In the genomic region with DNA sequence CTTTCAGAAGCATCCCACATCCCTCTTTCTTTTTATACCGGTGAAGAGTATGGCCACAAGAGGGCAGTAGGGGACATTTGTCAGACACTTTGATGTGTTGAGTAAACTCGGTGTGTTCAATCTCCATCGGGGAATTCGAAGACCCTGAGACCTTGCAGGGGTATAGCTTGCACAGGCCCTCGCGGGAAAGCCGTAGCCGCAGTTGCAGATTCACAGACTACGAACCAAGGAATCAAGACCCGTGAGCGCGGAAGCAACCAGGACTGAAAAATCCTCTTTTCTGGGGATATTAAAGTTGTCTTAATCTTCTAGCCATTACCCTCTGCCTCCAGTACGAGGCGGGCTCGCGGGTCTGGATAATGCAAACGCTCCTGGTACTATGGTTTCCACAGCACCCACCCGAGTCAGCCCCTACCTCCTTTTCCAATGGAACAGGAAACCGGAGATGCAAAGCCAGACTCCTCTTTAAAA, we compare ENCODE assay signal across 8 mouse cellular contexts. TPM values are rescaled to one million over a fixed set of nuclear protein-coding genes. Genes with fewer than 3 reads are reported as not detected.
A peak's percentile ranks its signal among the peaks of the same experiment; 100 is the strongest.
DNase-seq lines count a peak whose midpoint lies in the region; ATAC-seq and TF ChIP-seq lines count a peak whose summit lies in the region.

No protein-coding gene starts in this region.

- H3K4me3 ChIP-seq in E14TG2a.4 (replicated peaks; ENCODE audit: low read length) = peak overlapping the region; percentile 87
- H3K4me3 ChIP-seq in forebrain, embryonic 12.5 days (replicated peaks) = peak overlapping the region; percentile 89
- H3K4me3 ChIP-seq in heart, embryonic 16.5 days (ENCODE audit: low read length) = peak overlapping the region; percentile 91
- H3K4me3 ChIP-seq in liver, embryonic 14.5 days (ENCODE audit: insufficient read depth in 1 of 2, low read depth in 2 of 2, low read length in 2 of 2) = peak overlapping the region; percentile 69 to 74
- H3K4me3 ChIP-seq in neural tube, embryonic 13.5 days = peak overlapping the region; percentile 99

- peak overlapping the region; percentile 92 for H3K27ac ChIP-seq in forebrain, embryonic 12.5 days
- peak overlapping the region; percentile 96; the same call in 1 of the 2 replicates for H3K27ac ChIP-seq in heart, embryonic 16.5 days (ENCODE audit: low read length)
- H3K27ac ChIP-seq in liver, embryonic 14.5 days = no peak overlapping the region
- peak overlapping the region; percentile 97 for H3K27ac ChIP-seq in neural tube, embryonic 13.5 days (replicated peaks)

- peak; percentile 38 for TF ChIP-seq CTCF in E14TG2a.4 (conservative IDR thresholded peaks at IDR 0.05; ENCODE audit: low read length)
- TF ChIP-seq CTCF in liver, embryonic 14.5 days (IDR thresholded peaks at IDR 0.05; ENCODE audit: low read depth) = peak; percentile 74

- peak; percentile 30; the same call in 1 of the 2 replicates for ATAC-seq in forebrain, embryonic 12.5 days (ENCODE audit: low FRiP score)
- ATAC-seq in heart, embryonic 16.5 days (replicated peaks; ENCODE audit: extremely low read depth, insufficient read depth, low FRiP score) = no peak
- peak; percentile 47 for ATAC-seq in liver, embryonic 14.5 days (ENCODE audit: insufficient read depth)
- peak; percentile 49; the same call in 1 of the 2 replicates for ATAC-seq in neural tube, embryonic 13.5 days (ENCODE audit: low read depth)

- H3K36me3 ChIP-seq in E14TG2a.4 (ENCODE audit: insufficient read depth, low read length) = no peaks in the 10 kb centered on the region
- no peaks in the 10 kb centered on the region for H3K36me3 ChIP-seq in forebrain, embryonic 12.5 days (replicated peaks)
- no peaks in the 10 kb centered on the region for H3K36me3 ChIP-seq in heart, embryonic 16.5 days (ENCODE audit: control insufficient read depth, insufficient read depth)
- H3K36me3 ChIP-seq in liver, embryonic 14.5 days (replicated peaks; ENCODE audit: control insufficient read depth, insufficient read depth, low read depth) = no peaks in the 10 kb centered on the region
- H3K36me3 ChIP-seq in neural tube, embryonic 13.5 days = no peaks in the 10 kb centered on the region

- peak overlapping the region; percentile 80 for H3K4me2 ChIP-seq in forebrain, embryonic 12.5 days
- H3K4me2 ChIP-seq in heart, embryonic 16.5 days (ENCODE audit: low read depth, low read length) = peak overlapping the region; percentile 92
- peak overlapping the region; percentile 83 for H3K4me2 ChIP-seq in liver, embryonic 14.5 days (ENCODE audit: low read depth)
- peak overlapping the region; percentile 85 for H3K4me2 ChIP-seq in neural tube, embryonic 13.5 days

- H3K9ac ChIP-seq in forebrain, embryonic 12.5 days = 0 out of 2 replicates have a peak overlapping the region, but pooled peaks have one; percentile 95
- H3K9ac ChIP-seq in heart, embryonic 16.5 days (ENCODE audit: low read length) = no peak overlapping the region
- peak overlapping the region; percentile 23; the same call in 1 of the 2 replicates for H3K9ac ChIP-seq in liver, embryonic 14.5 days (replicated peaks)
- peak overlapping the region; percentile 99 for H3K9ac ChIP-seq in neural tube, embryonic 13.5 days

- peaks cover 29% of the 10 kb centered on the region for H3K4me1 ChIP-seq in E14TG2a.4 (replicated peaks; ENCODE audit: low read depth, low read length)
- H3K4me1 ChIP-seq in forebrain, embryonic 12.5 days = peaks cover 49% of the 10 kb centered on the region
- H3K4me1 ChIP-seq in heart, embryonic 16.5 days (ENCODE audit: control insufficient read depth, insufficient read depth, low read length) = peaks cover 38% of the 10 kb centered on the region
- H3K4me1 ChIP-seq in liver, embryonic 14.5 days (replicated peaks; ENCODE audit: control insufficient read depth in 2 of 2, insufficient read depth in 2 of 2, low read length in 1 of 2) = peaks cover 0 to 23% of the 10 kb centered on the region in 2 experiments; a peak in 3 of 4 replicates
- H3K4me1 ChIP-seq in neural tube, embryonic 13.5 days (replicated peaks) = peaks cover 36% of the 10 kb centered on the region

- WGBS in forebrain, embryonic 12.5 days = 2% methylated on average over 19 of the region's 19 CpGs
- WGBS in heart, embryonic 16.5 days = 1% methylated on average over 19 of the region's 19 CpGs
- WGBS in liver, embryonic 14.5 days (ENCODE audit: insufficient replicate concordance) = 2% methylated on average over 19 of the region's 19 CpGs
- 1% methylated on average over 19 of the region's 19 CpGs for WGBS in neural tube, embryonic 13.5 days

- TF ChIP-seq EP300 in liver, embryonic 14.5 days (IDR thresholded peaks at IDR 0.05; ENCODE audit: low read depth) = no peak; the same call in 1 of the 2 replicates

- H3K27me3 ChIP-seq in E14TG2a.4 (ENCODE audit: insufficient read depth, low read length) = peaks cover 37% of the 10 kb centered on the region
- H3K27me3 ChIP-seq in forebrain, embryonic 12.5 days = no peaks in the 10 kb centered on the region
- no peaks in the 10 kb centered on the region for H3K27me3 ChIP-seq in heart, embryonic 16.5 days (ENCODE audit: control insufficient read depth, insufficient read depth, low read length)
- no peaks in the 10 kb centered on the region for H3K27me3 ChIP-seq in liver, embryonic 14.5 days (ENCODE audit: control insufficient read depth, insufficient read depth, low read length)
- no peaks in the 10 kb centered on the region for H3K27me3 ChIP-seq in neural tube, embryonic 13.5 days

- peak; percentile 88 for DNase-seq in c-Kit-positive CD71-positive TER-119-negative erythroid progenitor cells, embryonic 14.5 days (ENCODE audit: low read depth)
- DNase-seq in kidney, postnatal 25 days = peak; percentile 76 to 95
- DNase-seq in liver, embryonic 14.5 days (ENCODE audit: low read depth in 3 of 3, low spot score in 3 of 3) = peak; percentile 64 to 72 (median 68)
- peak; percentile 48 for DNase-seq in testis, postnatal 14 days (ENCODE audit: low spot score)

- no peaks in the 10 kb centered on the region for H3K9me3 ChIP-seq in E14TG2a.4 (ENCODE audit: low read length)
- no peaks in the 10 kb centered on the region for H3K9me3 ChIP-seq in forebrain, embryonic 12.5 days
- no peaks in the 10 kb centered on the region for H3K9me3 ChIP-seq in heart, embryonic 16.5 days (replicated peaks; ENCODE audit: control insufficient read depth, low read length)
- H3K9me3 ChIP-seq in liver, embryonic 14.5 days (ENCODE audit: control insufficient read depth, low read length) = no peaks in the 10 kb centered on the region
- no peaks in the 10 kb centered on the region for H3K9me3 ChIP-seq in neural tube, embryonic 13.5 days

RNA-seq across cellular contexts. Expression of gene Plxna2, which starts 0.9 kb away (rescaled TPM):
- polyA plus RNA-seq in forebrain, embryonic 12.5 days (2016; fragmentation: Nextera tagmentation; extraction: Ambion mirVana) = 34.0 and 42.6 TPM in 2 replicates
- polyA plus RNA-seq in heart, embryonic 16.5 days (2015; fragmentation: Nextera tagmentation; extraction: Ambion mirVana) = 5.2 and 6.3 TPM in 2 replicates
- polyA plus RNA-seq in liver, embryonic 14.5 days (2012; rRNA removed) = 1.1 TPM in 2 replicates
- polyA plus RNA-seq in liver, embryonic 14.5 days (2014; fragmentation: Nextera tagmentation; extraction: Ambion mirVana) = 1.2 and 1.9 TPM in 2 replicates
- 42.6 and 50.5 TPM in 2 replicates for polyA plus RNA-seq in neural tube, embryonic 13.5 days (2015; fragmentation: Nextera tagmentation; extraction: Ambion mirVana)
